Mouse (Mus musculus) forebrain, embryonic 14.5 days (tissue): ENCODE measurements around the gene Lrig1. TPM values are rescaled to one million over a fixed set of nuclear protein-coding genes. Genes with fewer than 3 reads are reported as not detected.

Experiments used
- ATAC-seq: fragments of 200-750 bp; cut with Nextera tagmentation; 2 replicates; pipeline ENCODE4 v1.8.0; 2017; ENCODE audit warnings: mild to moderate bottlenecking, moderate library complexity
- DNase-seq: peaks from one replicate; pipeline ENCODE4 v3.0.0-alpha.2; 2015; ENCODE audit warnings: low spot score
- H3K27ac ChIP-seq: fragments of 300-500 bp; sonication (generic); 2 replicates; pipeline ENCODE4 v1.5.1; 2014; ENCODE audit warnings: low read depth, mild to moderate bottlenecking, control low read depth, low read length, moderate library complexity
- H3K27me3 ChIP-seq: fragments of 300-500 bp; sonication (generic); replicated peaks from 2 replicates; pipeline ENCODE4 v1.6.1; 2014; ENCODE audit warnings: low read length, control low read depth, mixed read lengths; ENCODE audit not compliant: control insufficient read depth, insufficient read depth
- H3K36me3 ChIP-seq: fragments of 300-500 bp; sonication (generic); 2 replicates; pipeline ENCODE4 v1.6.1; 2014; ENCODE audit warnings: low read length, control low read depth; ENCODE audit not compliant: control insufficient read depth, insufficient read depth
- H3K4me1 ChIP-seq: fragments of 300-500 bp; sonication (generic); 2 replicates; pipeline ENCODE4 v1.6.1; 2014; ENCODE audit warnings: antibody characterized with exemption, low read length, control low read depth; ENCODE audit not compliant: control insufficient read depth, insufficient read depth
- H3K4me2 ChIP-seq: fragments of 300-500 bp; sonication (generic); 2 replicates; pipeline ENCODE4 v1.6.1; 2014; ENCODE audit warnings: mild to moderate bottlenecking, control low read depth, low read length
- H3K4me3 ChIP-seq: fragments of 300-500 bp; sonication (generic); 2 replicates; pipeline ENCODE4 v1.5.1; 2014; ENCODE audit warnings: low read depth, low read length, control low read depth
- H3K9ac ChIP-seq: fragments of 300-500 bp; sonication (generic); 2 replicates; pipeline ENCODE4 v1.6.1; 2014; ENCODE audit warnings: mild to moderate bottlenecking, low read length, control low read depth, moderate library complexity
- H3K9me3 ChIP-seq: fragments of 300-500 bp; sonication (generic); replicated peaks from 2 replicates; pipeline ENCODE4 v1.6.1; 2016; ENCODE audit warnings: low read length, control low read depth, mixed read lengths; ENCODE audit not compliant: control insufficient read depth
- WGBS: fragments of 180-500 bp; shearing (Covaris S2); extraction: QIAGEN DNeasy Blood & Tissue Kit; methylation state at CpG from one replicate; pipeline ENCODE4 v1.1.7; 2014; 5-methylcytosine and 5-hydroxymethylcytosine counted together
- polyA plus RNA-seq: library from polyadenylated mRNA; unstranded; fragments of >200 nt; fragmentation: Nextera tagmentation; extraction: Ambion mirVana; gene quantifications from 2 replicates; pipeline ENCODE4 v1.2.1, GENCODE M21; 2014

Gene Lrig1
- polyA plus RNA-seq, 1 experiment from 2014 or later = 8.5 TPM

DNA sequence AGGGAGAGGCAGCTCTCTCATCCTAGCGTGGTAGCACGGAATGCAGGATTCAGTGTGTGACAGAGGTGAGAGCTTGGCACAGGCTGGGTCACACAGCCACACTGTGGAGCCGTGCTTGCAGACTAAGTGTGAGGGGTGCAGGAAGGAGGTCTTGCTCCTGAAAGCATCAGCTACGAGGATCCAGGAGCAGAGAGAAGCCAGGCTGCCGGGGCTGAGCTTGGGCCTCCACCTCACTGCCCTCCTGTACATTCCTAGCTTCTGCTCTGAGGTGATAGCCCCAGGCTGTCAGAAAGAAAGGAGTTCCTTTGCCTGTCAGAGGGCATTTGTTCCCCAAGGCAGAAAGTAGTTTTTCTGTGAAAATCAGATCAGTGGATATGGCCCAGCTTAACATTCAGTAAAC lies 104.8 kb downstream of the Lrig1 start:
- Histone ChIP-seq H3K9ac (no peak overlapping the region; the same call in 1 of the 2 replicates), H3K27ac (no peak overlapping the region), H3K4me2 (no peak overlapping the region), H3K9me3 (no peaks in the 10 kb centered on the region), H3K4me3 (no peak overlapping the region), H3K27me3 (no peaks in the 10 kb centered on the region), H3K4me1 (peaks cover 9% of the 10 kb centered on the region), H3K36me3 (no peaks in the 10 kb centered on the region)
- no peak for ATAC-seq
- 55% methylated on average over 5 of the region's 5 CpGs for WGBS
- DNase-seq = no peak

DNA sequence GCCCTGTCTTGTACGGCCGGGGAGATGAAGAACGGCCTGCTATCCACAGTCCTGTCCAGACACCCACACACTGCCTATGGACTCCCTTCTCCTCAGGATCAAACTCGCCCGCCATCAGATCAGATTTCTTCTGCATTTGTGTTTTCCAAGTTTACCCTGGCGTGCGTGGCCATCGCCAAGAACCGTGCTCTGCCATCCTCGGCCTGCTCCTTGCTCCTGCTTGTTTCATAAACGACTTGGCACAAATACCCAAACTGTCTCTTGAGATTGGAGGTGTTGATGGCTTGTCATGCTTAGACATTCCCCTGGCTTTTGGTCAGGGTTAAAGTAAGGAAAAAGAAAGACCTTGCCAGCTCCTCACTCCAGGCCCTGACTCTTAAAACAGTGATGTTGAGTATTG lies 105.2 kb downstream of the Lrig1 start:
- H3K4me3 ChIP-seq = no peak overlapping the region
- H3K27me3 ChIP-seq = no peaks in the 10 kb centered on the region
- 73% methylated on average over 11 of the region's 11 CpGs for WGBS
- H3K36me3 ChIP-seq = no peaks in the 10 kb centered on the region
- no peak overlapping the region for H3K27ac ChIP-seq
- no peak overlapping the region for H3K4me2 ChIP-seq
- no peak for ATAC-seq
- H3K9me3 ChIP-seq = no peaks in the 10 kb centered on the region
- H3K4me1 ChIP-seq = peaks cover 9% of the 10 kb centered on the region
- H3K9ac ChIP-seq = no peak overlapping the region; the same call in 1 of the 2 replicates
- no peak for DNase-seq

DNA sequence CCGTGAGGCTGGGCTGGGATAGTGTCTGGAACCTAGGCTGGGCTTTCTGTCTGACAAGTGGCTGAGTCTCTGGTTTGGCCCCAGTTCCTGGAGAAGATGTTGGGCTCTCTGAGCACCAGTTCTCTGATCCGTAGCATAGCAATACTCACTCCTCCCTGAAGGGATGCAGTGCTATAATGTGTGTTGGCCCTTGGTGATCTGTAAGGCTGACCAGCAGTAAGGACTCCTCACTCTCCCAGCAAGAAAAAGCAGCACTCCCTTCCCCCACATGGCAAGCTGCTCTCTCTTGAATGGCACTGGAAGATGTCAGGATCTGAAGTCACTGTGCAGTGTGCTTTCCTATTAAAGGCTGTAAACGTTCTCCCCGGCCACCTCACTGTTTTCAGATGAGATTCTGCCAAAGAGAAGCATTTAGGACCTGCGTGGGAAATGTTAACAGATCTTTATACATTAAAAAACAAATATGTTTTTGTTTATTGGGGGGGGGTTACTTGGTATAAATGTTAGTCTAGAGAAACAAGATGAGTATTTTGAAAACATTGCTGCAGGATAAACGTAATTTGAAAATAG lies 105.8 kb downstream of the Lrig1 start:
- H3K9me3 ChIP-seq = no peaks in the 10 kb centered on the region
- DNase-seq (no peak), ATAC-seq (no peak)
- H3K27me3 ChIP-seq = no peaks in the 10 kb centered on the region
- H3K4me2 ChIP-seq = no peak overlapping the region
- peaks cover 9% of the 10 kb centered on the region for H3K4me1 ChIP-seq
- H3K4me3 ChIP-seq = no peak overlapping the region
- H3K9ac ChIP-seq = no peak overlapping the region
- H3K27ac ChIP-seq = no peak overlapping the region
- no peaks in the 10 kb centered on the region for H3K36me3 ChIP-seq
- WGBS = 67% methylated on average over 6 of the region's 6 CpGs

DNA sequence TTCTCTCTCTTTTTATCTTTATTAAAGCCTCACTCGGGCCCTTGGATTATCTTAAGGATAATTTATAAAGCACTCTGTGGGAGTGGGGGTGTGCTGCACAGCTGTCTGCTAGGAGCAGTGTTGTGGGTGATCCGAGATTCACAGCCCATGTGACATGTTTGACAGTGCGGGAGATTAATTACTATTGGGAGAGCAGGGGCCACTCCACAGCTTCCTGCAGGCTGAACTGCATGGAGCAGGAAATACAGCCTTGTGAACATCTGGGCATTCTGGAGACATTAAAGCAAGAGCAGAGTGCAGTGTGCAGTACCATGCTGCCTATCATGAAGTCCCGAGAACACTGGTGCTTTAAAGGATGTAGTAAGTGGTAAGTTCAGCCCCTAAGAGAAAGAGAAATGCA lies 107.2 kb downstream of the Lrig1 start:
- Histone ChIP-seq H3K4me2 (no peak overlapping the region), H3K27me3 (no peaks in the 10 kb centered on the region), H3K4me3 (no peak overlapping the region), H3K9ac (no peak overlapping the region), H3K4me1 (peaks cover 9% of the 10 kb centered on the region), H3K27ac (no peak overlapping the region; the same call in 1 of the 2 replicates), H3K36me3 (no peaks in the 10 kb centered on the region), H3K9me3 (no peaks in the 10 kb centered on the region)
- DNase-seq = peak; percentile 22
- peak; percentile 61; the same call in 1 of the 2 replicates for ATAC-seq
- WGBS = 16% methylated on average over 4 of the region's 4 CpGs

DNA sequence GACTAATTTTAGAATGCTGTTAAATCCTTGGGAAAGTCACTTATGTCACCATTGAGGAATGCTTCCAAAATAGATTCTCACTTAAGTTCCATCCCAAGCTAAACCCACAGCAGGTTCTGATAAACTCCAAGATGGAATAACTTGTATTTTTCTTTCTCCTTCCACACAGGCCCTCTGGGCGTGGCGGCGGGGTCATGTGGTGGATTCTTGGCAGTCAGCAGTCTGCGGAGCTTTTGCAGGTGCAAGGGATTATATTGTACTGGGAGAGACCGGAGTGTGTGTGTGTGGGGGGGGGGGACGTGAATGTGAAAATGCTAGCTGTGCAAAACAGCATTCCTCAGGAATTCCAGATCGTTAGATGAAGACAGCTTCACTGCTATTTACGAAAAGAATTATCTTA lies 107.7 kb downstream of the Lrig1 start:
- Histone ChIP-seq H3K9ac (no peak overlapping the region), H3K4me3 (no peak overlapping the region), H3K9me3 (no peaks in the 10 kb centered on the region), H3K4me2 (no peak overlapping the region), H3K27ac (no peak overlapping the region), H3K27me3 (no peaks in the 10 kb centered on the region), H3K4me1 (peaks cover 9% of the 10 kb centered on the region), H3K36me3 (no peaks in the 10 kb centered on the region)
- WGBS = 20% methylated on average over 8 of the region's 8 CpGs
- ATAC-seq (peak; percentile 65; the same call in 1 of the 2 replicates), DNase-seq (peak; percentile 42)

DNA sequence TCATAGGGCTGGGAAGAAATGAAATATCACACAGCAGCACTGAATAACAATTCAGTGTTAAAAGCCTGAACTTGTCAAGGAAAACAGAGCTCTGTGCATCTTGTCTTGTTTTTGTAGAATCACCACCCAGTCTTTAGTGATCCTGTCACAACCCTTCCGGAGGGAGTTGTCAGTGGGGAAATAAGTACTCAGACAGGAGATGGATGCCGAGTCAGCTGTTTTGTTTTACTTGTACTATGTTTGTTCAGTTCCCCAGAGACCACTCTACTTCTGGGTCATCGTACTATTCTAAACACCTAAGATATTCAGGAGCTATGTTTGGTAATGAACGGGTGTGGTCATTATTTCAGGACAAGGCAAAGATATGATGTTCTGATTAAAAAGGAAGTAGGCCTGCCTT lies 111.6 kb downstream of the Lrig1 start:
- DNase-seq = no peak
- no peak overlapping the region for H3K4me2 ChIP-seq

DNA sequence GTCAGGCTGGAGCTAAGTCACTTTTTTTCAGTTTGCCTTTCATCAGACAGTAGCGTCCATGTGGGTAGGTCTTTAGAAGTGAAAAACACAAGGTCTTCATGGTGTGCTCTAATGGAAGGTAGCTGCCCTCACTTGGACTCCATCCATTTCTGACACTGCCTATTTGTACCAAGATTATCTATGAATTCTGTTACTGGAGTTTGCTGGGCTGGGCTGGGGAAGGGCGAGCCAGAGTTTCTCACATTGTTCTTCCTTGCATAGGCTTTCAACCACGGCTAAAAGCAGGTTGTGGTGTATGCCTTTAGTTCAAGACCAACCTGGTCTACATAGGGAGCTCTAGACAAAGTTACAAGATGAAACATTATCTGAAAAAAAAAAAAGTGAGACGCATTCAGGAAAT lies 115.0 kb downstream of the Lrig1 start:
- H3K27ac ChIP-seq = no peak overlapping the region
- no peak overlapping the region for H3K4me2 ChIP-seq
- no peaks in the 10 kb centered on the region for H3K4me1 ChIP-seq
- no peak for ATAC-seq
- no peak for DNase-seq
- H3K9me3 ChIP-seq = no peaks in the 10 kb centered on the region
- H3K27me3 ChIP-seq = no peaks in the 10 kb centered on the region
- no peak overlapping the region for H3K4me3 ChIP-seq
- no peaks in the 10 kb centered on the region for H3K36me3 ChIP-seq
- H3K9ac ChIP-seq = no peak overlapping the region
- 92% methylated on average over 4 of the region's 4 CpGs for WGBS

More for the DNA sequence above, 111.6 kb downstream of the Lrig1 start:
- no peak overlapping the region for H3K9ac ChIP-seq
- no peak overlapping the region for H3K4me3 ChIP-seq
- no peak for ATAC-seq
- WGBS = 91% methylated on average over 4 of the region's 4 CpGs
- H3K4me1 ChIP-seq = no peaks in the 10 kb centered on the region
- no peaks in the 10 kb centered on the region for H3K9me3 ChIP-seq
- H3K27ac ChIP-seq = no peak overlapping the region
- H3K36me3 ChIP-seq = no peaks in the 10 kb centered on the region
- H3K27me3 ChIP-seq = no peaks in the 10 kb centered on the region

DNA sequence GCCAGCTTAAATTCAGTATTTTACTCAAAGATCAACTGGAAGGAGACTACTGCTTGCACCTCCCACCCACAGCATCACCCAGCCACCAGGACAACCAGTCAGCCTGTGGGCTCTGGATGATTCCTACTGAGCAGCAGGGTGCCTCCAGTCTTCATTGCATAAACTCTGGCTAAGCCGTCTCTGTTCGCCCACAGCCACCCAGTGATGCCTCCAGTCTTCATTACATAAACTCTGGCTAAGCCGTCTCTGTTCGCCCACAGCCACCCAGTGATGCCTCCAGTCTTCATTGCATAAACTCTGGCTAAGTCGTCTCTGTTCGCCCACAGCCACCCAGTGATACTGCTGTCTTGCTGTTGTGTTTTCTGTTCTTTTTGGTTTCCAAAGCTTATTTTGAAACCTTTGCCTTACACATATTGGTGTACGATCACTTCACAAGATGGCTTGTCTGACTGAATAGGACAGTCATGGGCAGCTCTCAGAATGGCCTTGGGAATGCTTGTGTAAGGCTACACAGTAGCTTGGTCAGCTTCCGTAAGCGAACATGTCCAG lies 115.7 kb downstream of the Lrig1 start:
- WGBS = 96% methylated on average over 9 of the region's 9 CpGs
- ATAC-seq = no peak

DNA sequence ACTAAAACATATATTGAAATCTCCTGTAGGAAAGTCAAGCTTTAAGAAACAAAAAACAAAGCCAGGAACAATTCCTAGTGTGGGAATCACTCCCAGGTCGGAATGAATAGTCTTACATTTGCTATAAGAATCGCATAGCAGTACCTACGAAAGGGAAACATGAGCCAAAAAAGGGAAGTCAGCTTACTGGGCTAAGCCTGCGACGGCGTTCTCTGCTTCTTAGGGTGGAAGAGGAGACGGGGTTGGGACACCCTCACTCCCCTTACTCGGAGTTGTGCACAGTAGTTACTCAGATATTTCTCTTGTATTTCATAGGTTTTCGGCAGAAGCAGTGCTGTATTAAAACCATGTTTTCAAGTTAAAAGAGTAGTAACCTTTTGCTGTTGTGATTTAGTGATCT lies 117.9 kb downstream of the Lrig1 start:
- no peak overlapping the region for H3K27ac ChIP-seq
- H3K4me2 ChIP-seq = no peak overlapping the region
- H3K9me3 ChIP-seq = no peaks in the 10 kb centered on the region
- no peak for DNase-seq
- no peaks in the 10 kb centered on the region for H3K27me3 ChIP-seq
- H3K36me3 ChIP-seq = no peaks in the 10 kb centered on the region
- 88% methylated on average over 9 of the region's 9 CpGs for WGBS
- no peak overlapping the region for H3K4me3 ChIP-seq
- H3K4me1 ChIP-seq = no peaks in the 10 kb centered on the region
- ATAC-seq = no peak
- H3K9ac ChIP-seq = no peak overlapping the region

More for the DNA sequence above, 115.7 kb downstream of the Lrig1 start:
- Histone ChIP-seq H3K9ac (no peak overlapping the region), H3K36me3 (no peaks in the 10 kb centered on the region), H3K4me3 (no peak overlapping the region), H3K27me3 (no peaks in the 10 kb centered on the region), H3K4me1 (no peaks in the 10 kb centered on the region), H3K4me2 (no peak overlapping the region), H3K27ac (no peak overlapping the region), H3K9me3 (no peaks in the 10 kb centered on the region)
- no peak for DNase-seq
